ENCODE assay signal across 10 mouse cellular contexts in the genomic region with DNA sequence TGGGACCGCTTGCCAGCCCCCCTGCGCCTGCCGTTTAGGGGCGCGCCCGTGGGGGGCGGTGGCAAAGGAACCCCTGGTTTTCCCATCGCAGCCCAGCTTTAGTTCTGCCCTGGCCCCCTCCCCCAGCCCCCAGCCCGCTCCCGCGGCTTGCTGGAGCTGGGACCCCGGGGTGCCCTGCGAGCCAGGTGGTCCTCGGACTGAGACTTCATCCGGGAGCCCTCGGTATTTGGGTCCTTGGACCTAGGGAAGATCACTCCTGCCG. TPM values are rescaled to one million over a fixed set of nuclear protein-coding genes. Genes with fewer than 3 reads are reported as not detected.
A peak's percentile ranks its signal among the peaks of the same experiment; 100 is the strongest.
DNase-seq lines count a peak whose midpoint lies in the region; ATAC-seq and TF ChIP-seq lines count a peak whose summit lies in the region.
"Had no signal": no experiment of that assay in that cellular context is flagged by ENCODE, and none has a peak within 500 bp of the region (broad histone marks: within the 10 kb centered on the region; RNA-seq: fewer than 3 reads in every experiment).

No protein-coding gene starts in this region.

- in situ Hi-C loops in CH12.LX (cut with MboI; ENCODE audit: low pct_ligation_motif_present, low pct_unique_long_range_greater_than_20kb, low sequenced_read_pairs) = no loop called here

- 1% methylated on average over 16 of the region's 17 CpGs for WGBS in heart, embryonic 12.5 days
- 2% methylated on average over 15 of the region's 17 CpGs for WGBS in forebrain, embryonic 15.5 days
- 2% methylated on average over 17 of the region's 17 CpGs for WGBS in liver, embryonic 13.5 days (ENCODE audit: insufficient replicate concordance)

- peaks cover 85% of the 10 kb centered on the region for H3K27me3 ChIP-seq in heart, embryonic 12.5 days (replicated peaks)
- no peaks in the 10 kb centered on the region for H3K27me3 ChIP-seq in CH12.LX (replicated peaks)
- H3K27me3 ChIP-seq in forebrain, embryonic 15.5 days = 0 out of 2 replicates have a peak, but pooled peaks cover 9% of the 10 kb centered on the region
- peaks cover 78% of the 10 kb centered on the region for H3K27me3 ChIP-seq in liver, embryonic 13.5 days

- ATAC-seq in heart, embryonic 12.5 days (ENCODE audit: insufficient number of reproducible peaks, low FRiP score) = no peak
- peak; percentile 24 for ATAC-seq in forebrain, embryonic 15.5 days (replicated peaks)
- no peak for ATAC-seq in liver, embryonic 13.5 days (ENCODE audit: low read depth)

- intact Hi-C loops in heart, postnatal 14 days (cut with DNase I) = no loop called here

- H3K27ac ChIP-seq in heart, embryonic 12.5 days (ENCODE audit: poor library complexity, severe bottlenecking) = no peak overlapping the region
- no peak overlapping the region for H3K27ac ChIP-seq in CH12.LX (ENCODE audit: insufficient read depth, low read depth)
- peak overlapping the region; percentile 92 for H3K27ac ChIP-seq in forebrain, embryonic 15.5 days (replicated peaks)
- no peak overlapping the region for H3K27ac ChIP-seq in liver, embryonic 13.5 days

- H3K4me3 ChIP-seq in heart, embryonic 12.5 days = peak overlapping the region; percentile 40
- H3K4me3 ChIP-seq in CH12.LX (replicated peaks in 1 of 3; ENCODE audit: low read depth in 2 of 3, low read length in 2 of 3, poor library complexity in 1 of 3) = no peak overlapping the region
- H3K4me3 ChIP-seq in forebrain, embryonic 15.5 days = peak overlapping the region; percentile 73
- H3K4me3 ChIP-seq in liver, embryonic 13.5 days (replicated peaks) = no peak overlapping the region; the same call in 1 of the 2 replicates

- H3K9ac ChIP-seq in heart, embryonic 12.5 days = no peak overlapping the region
- no peak overlapping the region for H3K9ac ChIP-seq in CH12.LX (ENCODE audit: insufficient read depth, low read depth)
- H3K9ac ChIP-seq in forebrain, embryonic 15.5 days (replicated peaks) = peak overlapping the region; percentile 83
- H3K9ac ChIP-seq in liver, embryonic 13.5 days = no peak overlapping the region

- TF ChIP-seq RAD21 in CH12.LX (IDR thresholded peaks at IDR 0.05; ENCODE audit: low read depth, low read length) = no peak

- H3K36me3 ChIP-seq in heart, embryonic 12.5 days = no peaks in the 10 kb centered on the region
- no peaks in the 10 kb centered on the region for H3K36me3 ChIP-seq in CH12.LX (replicated peaks in 1 of 2; ENCODE audit: control insufficient read depth in 1 of 2, insufficient read depth in 1 of 2, low read length in 1 of 2)
- H3K36me3 ChIP-seq in forebrain, embryonic 15.5 days = no peaks in the 10 kb centered on the region
- no peaks in the 10 kb centered on the region for H3K36me3 ChIP-seq in liver, embryonic 13.5 days

- dilution Hi-C loops in CH12.LX (cut with MboI; ENCODE audit: extremely low pct_ligation_motif_present, extremely low pct_unique_long_range_greater_than_20kb, low sequenced_read_pairs) = no loop called here

- peak overlapping the region; percentile 73 for H3K4me2 ChIP-seq in heart, embryonic 12.5 days
- 0 out of 2 replicates have a peak overlapping the region, but pooled peaks have one; percentile 11 for H3K4me2 ChIP-seq in CH12.LX (ENCODE audit: insufficient read depth, low read depth, poor library complexity, severe bottlenecking)
- peak overlapping the region; percentile 73 for H3K4me2 ChIP-seq in forebrain, embryonic 15.5 days (replicated peaks)
- H3K4me2 ChIP-seq in liver, embryonic 13.5 days = peak overlapping the region; percentile 32; the same call in 1 of the 2 replicates

- H3K9me3 ChIP-seq in heart, embryonic 12.5 days (replicated peaks) = no peaks in the 10 kb centered on the region
- no peaks in the 10 kb centered on the region for H3K9me3 ChIP-seq in CH12.LX (replicated peaks; ENCODE audit: low read length)
- H3K9me3 ChIP-seq in forebrain, embryonic 15.5 days = no peaks in the 10 kb centered on the region
- no peaks in the 10 kb centered on the region for H3K9me3 ChIP-seq in liver, embryonic 13.5 days (replicated peaks)

- no peaks in the 10 kb centered on the region for H3K79me2 ChIP-seq in CH12.LX (replicated peaks; ENCODE audit: control insufficient read depth, extremely low read depth, insufficient read depth, poor library complexity, severe bottlenecking)

- peaks cover 16% of the 10 kb centered on the region for H3K4me1 ChIP-seq in heart, embryonic 12.5 days (replicated peaks)
- peaks cover 5 to 39% of the 10 kb centered on the region in 2 experiments; a peak in 3 of 4 replicates for H3K4me1 ChIP-seq in CH12.LX (ENCODE audit: control insufficient read depth in 1 of 2, insufficient read depth in 2 of 2)
- H3K4me1 ChIP-seq in forebrain, embryonic 15.5 days = peaks cover 56% of the 10 kb centered on the region
- H3K4me1 ChIP-seq in liver, embryonic 13.5 days (replicated peaks) = no peaks in the 10 kb centered on the region; the same call in 1 of the 2 replicates

- no peak for TF ChIP-seq CTCF in CH12.LX (conservative IDR thresholded peaks at IDR 0.05 in 1 of 2, IDR thresholded peaks at IDR 0.05 in 1 of 2; ENCODE audit: low read depth in 2 of 2, low read length in 2 of 2)

- no peak for DNase-seq in heart, postnatal 14 days
- no peak for DNase-seq in CH12.LX (ENCODE audit: extremely low read depth)
- DNase-seq in liver, embryonic 13.5 days = no peak
- no peak for DNase-seq in gastrocnemius, postnatal 25 days
- DNase-seq in embryo, embryonic 10 days (ENCODE audit: low spot score) = no peak
- DNase-seq in ovary, adult 18-20 months (ENCODE audit: low spot score) = no peak
- DNase-seq: adrenal gland, adult 8-10 months; lung, postnatal 10 days had no signal

- TF ChIP-seq EP300 in CH12.LX (IDR thresholded peaks at IDR 0.05; ENCODE audit: low read length) = no peak

- TF ChIP-seq POLR2A in CH12.LX (IDR thresholded peaks at IDR 0.05; ENCODE audit: low read depth, low read length) = no peak

TF ChIP-seq in CH12.LX, 34 proteins besides CTCF, POLR2A, EP300 and RAD21:
- TF ChIP-seq BHLHE40 (IDR thresholded peaks at IDR 0.05; ENCODE audit: low read depth, low read length) = no peak
- no peak for TF ChIP-seq NELFE (IDR thresholded peaks at IDR 0.05; ENCODE audit: low read depth, low read length)
- no peak for TF ChIP-seq CHD2 (IDR thresholded peaks at IDR 0.05; ENCODE audit: low read length)
- TF ChIP-seq JUND (conservative IDR thresholded peaks at IDR 0.05; ENCODE audit: low read depth, low read length) = no peak
- TF ChIP-seq IRF4 (IDR thresholded peaks at IDR 0.05; ENCODE audit: low read depth, low read length) = no peak

RNA-seq across cellular contexts. Expression of a gene that starts 4.2 kb away (rescaled TPM):
- 0.05 and 0.09 TPM in 2 replicates for polyA plus RNA-seq in heart, embryonic 12.5 days (2016; fragmentation: Nextera tagmentation; extraction: Ambion mirVana)
- total RNA-seq in heart, postnatal 14 days (2021) = not detected
- total RNA-seq in CH12.LX (2012; rRNA removed) (not detected in 2 replicates), CH12.LX (2014; rRNA removed) (not detected in 2 replicates)
- polyA plus RNA-seq in CH12.LX (2012; ENCODE audit: insufficient read length, low read depth) = not detected in 2 replicates
- polyA plus RNA-seq in forebrain, embryonic 15.5 days (2015; fragmentation: Nextera tagmentation; extraction: Ambion mirVana) = 22.3 and 23.5 TPM in 2 replicates
- polyA plus RNA-seq in liver, embryonic 13.5 days (2015; fragmentation: Nextera tagmentation; extraction: Ambion mirVana) = 0.02 TPM in 1 of 2 replicates, not detected in the other
- total RNA-seq in gastrocnemius, postnatal 25 days (2021) = not detected

RNA-seq across cellular contexts. Expression of a gene that starts 31.2 kb away (rescaled TPM):
- polyA plus RNA-seq in heart, embryonic 12.5 days (2016; fragmentation: Nextera tagmentation; extraction: Ambion mirVana) = 1.4 and 2.2 TPM in 2 replicates
- 1 to 10 TPM; 1.5 to 2.3 TPM for total RNA-seq in heart, postnatal 14 days (2021)
- total RNA-seq in CH12.LX (2012; rRNA removed) (not detected in 2 replicates), CH12.LX (2014; rRNA removed) (not detected in 2 replicates)
- not detected in 2 replicates for polyA plus RNA-seq in CH12.LX (2012; ENCODE audit: insufficient read length, low read depth)
- 5.8 and 6.3 TPM in 2 replicates for polyA plus RNA-seq in forebrain, embryonic 15.5 days (2015; fragmentation: Nextera tagmentation; extraction: Ambion mirVana)
- 0.61 and 0.65 TPM in 2 replicates for polyA plus RNA-seq in liver, embryonic 13.5 days (2015; fragmentation: Nextera tagmentation; extraction: Ambion mirVana)
- total RNA-seq in gastrocnemius, postnatal 25 days (2021) = 1 to 10 TPM; 1.4 to 2.0 TPM

Comparison
In these comparisons a context has a peak if more than half of its experiments do, and no peak if none do; other contexts are left out.
1. H3K4me2 ChIP-seq: peak in every context shown above with its lines; median percentile 73 in heart, embryonic 12.5 days; 73 in forebrain, embryonic 15.5 days; 32 in liver, embryonic 13.5 days; 11 in CH12.LX.
2. H3K4me3 ChIP-seq: peak in heart, embryonic 12.5 days (single experiment) and forebrain, embryonic 15.5 days (single experiment); none in CH12.LX (0 of 3) and liver, embryonic 13.5 days (single experiment).
3. RNA of a gene that starts 4.2 kb away (polyA plus RNA-seq): 22.3 to 23.5 TPM in forebrain, embryonic 15.5 days; 0.05 to 0.09 TPM in heart, embryonic 12.5 days, 0.02 TPM in liver, embryonic 13.5 days and not detected in CH12.LX; every median in the first group is over 10 times any median in the second.